Mouse (Mus musculus): ENCODE results near the gene Rrp1b. TPM values are rescaled to one million over a fixed set of nuclear protein-coding genes. Genes with fewer than 3 reads are reported as not detected.
"Not testable (repeated sequence)": the region's sequence is repeated elsewhere in the genome, so short reads cannot be mapped to it uniquely, and the experiment has no call there.

Rrp1b gene
- total RNA-seq, 2 experiments from 2014 or later = 6.8 to 7.0 TPM

- DNase-seq = no peak
- intact Hi-C loops (cut with DNase I) = loop anchor here (2.0 to 10.0 kb wide), 3 partner anchors 47 to 420 kb away; no protein-coding TSS in a partner anchor
Observed at GRCm38 (mm10) chr17:32074658-32075057, 38.8 kb downstream of the Rrp1b start.

- intact Hi-C loops (cut with DNase I) = loop anchor here (2.0 to 10.0 kb wide), 2 partner anchors 134 to 420 kb away; no protein-coding TSS in a partner anchor
- DNase-seq = no peak
Observed at GRCm38 (mm10) chr17:32075164-32075563, 39.3 kb downstream of the Rrp1b start.

- intact Hi-C loops (cut with DNase I) = no loop called here
- no peak for DNase-seq
Observed at GRCm38 (mm10) chr17:32083351-32083750, 47.5 kb downstream of the Rrp1b start.

GRCm38 (mm10) chr17:32087069-32087468, 51.2 kb downstream of the Rrp1b start:
- intact Hi-C loops (cut with DNase I) = no loop called here

GRCm38 (mm10) chr17:32091032-32091363, 55.1 kb downstream of the Rrp1b start:
- intact Hi-C loops (cut with DNase I) = no loop called here
- DNase-seq = no peak

More at GRCm38 (mm10) chr17:32087069-32087468, 51.2 kb downstream of the Rrp1b start:
- DNase-seq = no peak

- peak; percentile 63 to 71 for DNase-seq
- intact Hi-C loops (cut with DNase I) = not testable (repeated sequence)
Observed at GRCm38 (mm10) chr17:32091364-32092240, 55.7 kb downstream of the Rrp1b start.

GRCm38 (mm10) chr17:32092241-32092619, 56.3 kb downstream of the Rrp1b start:
- intact Hi-C loops (cut with DNase I) = no loop called here
- DNase-seq = no peak

GRCm38 (mm10) chr17:32092895-32093294, 57.0 kb downstream of the Rrp1b start:
- intact Hi-C loops (cut with DNase I) = no loop called here
- no peak for DNase-seq

GRCm38 (mm10) chr17:32097676-32098075, 61.8 kb downstream of the Rrp1b start:
- intact Hi-C loops (cut with DNase I) = no loop called here
- no peak for DNase-seq

- intact Hi-C loops (cut with DNase I); DNase-seq: not testable (repeated sequence)
Observed at GRCm38 (mm10) chr17:32098905-32099304, 63.0 kb downstream of the Rrp1b start.

GRCm38 (mm10) chr17:32099574-32099942, 63.7 kb downstream of the Rrp1b start:
- intact Hi-C loops (cut with DNase I) = no loop called here

GRCm38 (mm10) chr17:32099943-32100586, 64.2 kb downstream of the Rrp1b start:
- intact Hi-C loops (cut with DNase I) = no loop called here
- DNase-seq = peak in 1 of 2 experiments; percentile 67

More at GRCm38 (mm10) chr17:32099574-32099942, 63.7 kb downstream of the Rrp1b start:
- no peak for DNase-seq

- intact Hi-C loops (cut with DNase I) = no loop called here
- no peak for DNase-seq
Observed at GRCm38 (mm10) chr17:32103054-32103453, 67.2 kb downstream of the Rrp1b start.

- intact Hi-C loops (cut with DNase I) = no loop called here
Observed at GRCm38 (mm10) chr17:32106358-32106757, 70.5 kb downstream of the Rrp1b start.

GRCm38 (mm10) chr17:32107877-32108276, 72.0 kb downstream of the Rrp1b start:
- intact Hi-C loops (cut with DNase I) = no loop called here

More at GRCm38 (mm10) chr17:32106358-32106757, 70.5 kb downstream of the Rrp1b start:
- DNase-seq = no peak

GRCm38 (mm10) chr17:32108320-32109011, 72.6 kb downstream of the Rrp1b start:
- intact Hi-C loops (cut with DNase I); DNase-seq: not testable (repeated sequence)

More at GRCm38 (mm10) chr17:32107877-32108276, 72.0 kb downstream of the Rrp1b start:
- DNase-seq = no peak

GRCm38 (mm10) chr17:32109201-32109940, 73.5 kb downstream of the Rrp1b start:
- intact Hi-C loops (cut with DNase I) = no loop called here
- DNase-seq = no peak

GRCm38 (mm10) chr17:32110424-32110823, 74.5 kb downstream of the Rrp1b start:
- intact Hi-C loops (cut with DNase I) = no loop called here

GRCm38 (mm10) chr17:32110980-32111780, 75.3 kb downstream of the Rrp1b start:
- DNase-seq = no peak
- intact Hi-C loops (cut with DNase I) = no loop called here

More at GRCm38 (mm10) chr17:32110424-32110823, 74.5 kb downstream of the Rrp1b start:
- no peak for DNase-seq
